ENCODE assay signal across 14 mouse cellular contexts in genomic region chr12:26621135-26621932, GRCm38 (mm10).
DNase-seq lines count a peak whose midpoint lies in the region; ATAC-seq and TF ChIP-seq lines count a peak whose summit lies in the region.
"Had no signal": no experiment of that assay in that cellular context is flagged by ENCODE, and none has a peak within 500 bp of the region (broad histone marks: within the 10 kb centered on the region; RNA-seq: fewer than 3 reads in every experiment).

No protein-coding gene starts in this region.

- TF ChIP-seq CTCF in thymus, adult 2 months (IDR thresholded peaks at IDR 0.05; ENCODE audit: borderline replicate concordance, control insufficient read depth, extremely low read depth, insufficient read depth, low read length, poor library complexity) = no peak

- no peak for TF ChIP-seq POLR2A in thymus, adult 2 months (IDR thresholded peaks at IDR 0.05; ENCODE audit: control insufficient read depth, extremely low read depth, insufficient read depth, low read length, poor library complexity)

- no peak overlapping the region for H3K9ac ChIP-seq in embryonic facial prominence, embryonic 12.5 days
- no peak overlapping the region for H3K9ac ChIP-seq in midbrain, embryonic 15.5 days
- H3K9ac ChIP-seq: liver, embryonic 12.5 days; neural tube, embryonic 15.5 days had no signal

- peak; percentile 4 for DNase-seq in layer of hippocampus, adult 9-11 months
- DNase-seq in layer of hippocampus, adult 11-12 months (ENCODE audit: low spot score) = no peak
- peak; percentile 8 to 29 for DNase-seq in frontal cortex, postnatal 36 days (ENCODE audit: low spot score in 2 of 2)
- DNase-seq in adrenal gland, adult 2 months = no peak
- no peak for DNase-seq in thymus, adult 2 months
- no peak for DNase-seq in cerebellum, adult 9-11 months
- DNase-seq: cerebellum, adult 9-10 months; thymus, postnatal 14 days had no signal

- ATAC-seq in embryonic facial prominence, embryonic 12.5 days (ENCODE audit: insufficient number of reproducible peaks, insufficient read depth, low FRiP score, low TSS enrichment) = 0 out of 2 replicates have a peak, but pooled peaks have one; percentile 44
- ATAC-seq in midbrain, embryonic 15.5 days (replicated peaks) = 0 out of 2 replicates have a peak, but pooled peaks have one; percentile 50
- ATAC-seq: liver, embryonic 12.5 days had no signal

- H3K4me1 ChIP-seq in embryonic facial prominence, embryonic 12.5 days = peaks cover 29% of the 10 kb centered on the region
- peaks cover 10% of the 10 kb centered on the region for H3K4me1 ChIP-seq in midbrain, embryonic 15.5 days
- no peaks in the 10 kb centered on the region for H3K4me1 ChIP-seq in thymus, adult 2 months (replicated peaks; ENCODE audit: control insufficient read depth, insufficient read depth, low read length)
- H3K4me1 ChIP-seq: liver, embryonic 12.5 days had no signal

- 58% methylated on average over 12 of the region's 12 CpGs for WGBS in embryonic facial prominence, embryonic 12.5 days
- WGBS in midbrain, embryonic 15.5 days = 60% methylated on average over 12 of the region's 12 CpGs
- WGBS in thymus, adult 2 months = 89% methylated on average over 12 of the region's 12 CpGs

- no peaks in the 10 kb centered on the region for H3K36me3 ChIP-seq in embryonic facial prominence, embryonic 12.5 days
- H3K36me3 ChIP-seq in midbrain, embryonic 15.5 days (replicated peaks) = no peaks in the 10 kb centered on the region
- no peaks in the 10 kb centered on the region for H3K36me3 ChIP-seq in thymus, adult 2 months (ENCODE audit: control insufficient read depth, insufficient read depth, low read length)
- H3K36me3 ChIP-seq: liver, embryonic 12.5 days; neural tube, embryonic 15.5 days had no signal

- H3K4me3 ChIP-seq in embryonic facial prominence, embryonic 12.5 days = no peak overlapping the region
- no peak overlapping the region for H3K4me3 ChIP-seq in midbrain, embryonic 15.5 days
- no peak overlapping the region for H3K4me3 ChIP-seq in thymus, adult 2 months (ENCODE audit: control insufficient read depth, insufficient read depth, low read length)
- H3K4me3 ChIP-seq: erythroblast, embryonic 14.5 days; liver, embryonic 12.5 days; neural tube, embryonic 15.5 days had no signal

- no peak overlapping the region for H3K4me2 ChIP-seq in embryonic facial prominence, embryonic 12.5 days (replicated peaks)
- no peak overlapping the region for H3K4me2 ChIP-seq in midbrain, embryonic 15.5 days
- H3K4me2 ChIP-seq: liver, embryonic 12.5 days; neural tube, embryonic 15.5 days had no signal

- H3K27ac ChIP-seq in embryonic facial prominence, embryonic 12.5 days = peak overlapping the region; percentile 72; the same call in 1 of the 2 replicates
- H3K27ac ChIP-seq in midbrain, embryonic 15.5 days = peak overlapping the region; percentile 39
- H3K27ac ChIP-seq in thymus, adult 2 months (ENCODE audit: control insufficient read depth, insufficient read depth, low read length) = no peak overlapping the region
- H3K27ac ChIP-seq: liver, embryonic 12.5 days; macrophage had no signal

- H3K27me3 ChIP-seq in embryonic facial prominence, embryonic 12.5 days = no peaks in the 10 kb centered on the region
- H3K27me3 ChIP-seq in midbrain, embryonic 15.5 days (replicated peaks) = no peaks in the 10 kb centered on the region
- H3K27me3 ChIP-seq in thymus, adult 2 months (ENCODE audit: control insufficient read depth, insufficient read depth, low read length) = no peaks in the 10 kb centered on the region
- H3K27me3 ChIP-seq: liver, embryonic 12.5 days; neural tube, embryonic 15.5 days had no signal

- no peaks in the 10 kb centered on the region for H3K9me3 ChIP-seq in embryonic facial prominence, embryonic 12.5 days
- no peaks in the 10 kb centered on the region for H3K9me3 ChIP-seq in midbrain, embryonic 15.5 days
- H3K9me3 ChIP-seq: liver, embryonic 12.5 days; neural tube, embryonic 15.5 days had no signal

Comparison
In these comparisons a context has a peak if more than half of its experiments do, and no peak if none do; other contexts are left out.
1. DNase-seq: peak in layer of hippocampus, adult 9-11 months (single experiment) and frontal cortex, postnatal 36 days (2 of 2); none in layer of hippocampus, adult 11-12 months (single experiment), adrenal gland, adult 2 months (single experiment), thymus, adult 2 months (single experiment) and cerebellum, adult 9-11 months (single experiment).